Mouse (Mus musculus) CD4-positive naive resting alpha-beta T cell, adult 57 days (primary cell): Measurements from ENCODE around the gene Bmp3. TPM values are rescaled to one million over a fixed set of nuclear protein-coding genes. Genes with fewer than 3 reads are reported as not detected.

Source experiments
- total RNA-seq: library from RNA; stranded (reverse); gene quantifications from one replicate; pipeline ENCODE4 v1.2.4, GENCODE M21; 2023

Gene Bmp3
- total RNA-seq = not detected

DNA sequence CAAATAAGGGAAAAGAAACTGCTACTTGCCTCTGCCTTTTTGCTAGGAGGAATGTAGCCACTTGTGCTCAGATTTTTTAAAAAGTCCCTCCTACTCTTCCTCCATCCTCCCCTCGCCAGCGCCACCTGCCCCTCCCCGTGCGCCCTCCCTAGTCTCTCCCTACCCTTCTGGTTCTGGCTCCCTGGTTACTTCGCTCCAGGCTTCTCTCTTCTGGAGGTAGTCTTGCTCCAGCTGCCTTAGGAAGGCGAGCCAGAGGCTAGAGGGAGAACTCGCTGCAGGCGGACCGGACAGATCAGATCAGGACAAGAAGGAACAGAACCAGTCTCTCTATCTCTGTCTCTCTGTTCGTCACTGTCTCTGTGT, at the start of gene Bmp3:
Bmp3 (plus strand) TSS at position 152 of the 363 bp plus-strand sequence.

Other genes starting within 250 kb of the Bmp3 start
- gene Prkg2, start 182.9 kb downstream of the Bmp3 start, total RNA-seq = not detected